Mouse (Mus musculus): ENCODE measurements around the gene Rpf1. TPM values are rescaled to one million over a fixed set of nuclear protein-coding genes. Genes with fewer than 3 reads are reported as not detected.

Rpf1 gene
- polyA plus RNA-seq, 1 experiment, result 19.6 TPM

GRCm38 (mm10) chr3:146564268-146565064, 43.2 kb upstream of the Rpf1 start:
- Histone ChIP-seq H3K27me3 (ENCODE audit: control insufficient read depth, insufficient read depth, low read length) (no peaks in the 10 kb centered on the region), H3K4me3 (replicated peaks; ENCODE audit: insufficient read depth, low read depth, low read length) (no peak overlapping the region), H3K27ac (ENCODE audit: insufficient read depth, low read length) (no peak overlapping the region), H3K4me1 (ENCODE audit: control insufficient read depth, insufficient read depth, low read length) (no peaks in the 10 kb centered on the region)
- DNase-seq, result peak; percentile 62 to 79
- TF ChIP-seq CTCF (IDR thresholded peaks at IDR 0.05; ENCODE audit: borderline replicate concordance, insufficient read depth, low read depth, low read length), result peak; percentile 64; the same call in 1 of the 2 replicates
- no peak for TF ChIP-seq POLR2A (IDR thresholded peaks at IDR 0.05; ENCODE audit: borderline replicate concordance, insufficient read depth, low read length)
- 26% methylated on average over 14 of the region's 14 CpGs for WGBS

GRCm38 (mm10) chr3:146562936-146563335, 41.7 kb upstream of the Rpf1 start:
- no peak for DNase-seq
- Histone ChIP-seq H3K4me1 (ENCODE audit: control insufficient read depth, insufficient read depth, low read length) (no peaks in the 10 kb centered on the region), H3K27me3 (ENCODE audit: control insufficient read depth, insufficient read depth, low read length) (no peaks in the 10 kb centered on the region), H3K27ac (ENCODE audit: insufficient read depth, low read length) (no peak overlapping the region), H3K4me3 (replicated peaks; ENCODE audit: insufficient read depth, low read depth, low read length) (no peak overlapping the region)
- WGBS, result 89% methylated on average over 7 of the region's 7 CpGs
- TF ChIP-seq CTCF (IDR thresholded peaks at IDR 0.05; ENCODE audit: borderline replicate concordance, insufficient read depth, low read depth, low read length) (no peak), POLR2A (IDR thresholded peaks at IDR 0.05; ENCODE audit: borderline replicate concordance, insufficient read depth, low read length) (no peak)

- DNase-seq, result no peak
- no peak overlapping the region for H3K27ac ChIP-seq (ENCODE audit: insufficient read depth, low read length)
- TF ChIP-seq POLR2A (IDR thresholded peaks at IDR 0.05; ENCODE audit: borderline replicate concordance, insufficient read depth, low read length) (no peak), CTCF (IDR thresholded peaks at IDR 0.05; ENCODE audit: borderline replicate concordance, insufficient read depth, low read depth, low read length) (no peak)
- H3K4me3 ChIP-seq (replicated peaks; ENCODE audit: insufficient read depth, low read depth, low read length), result no peak overlapping the region
- H3K27me3 ChIP-seq (ENCODE audit: control insufficient read depth, insufficient read depth, low read length), result no peaks in the 10 kb centered on the region
- WGBS, result 83% methylated on average over 6 of the region's 6 CpGs
- no peaks in the 10 kb centered on the region for H3K4me1 ChIP-seq (ENCODE audit: control insufficient read depth, insufficient read depth, low read length)
These were observed 36.3 kb upstream of the Rpf1 start for GRCm38 (mm10) chr3:146557507-146557906.

- no peak for TF ChIP-seq CTCF (IDR thresholded peaks at IDR 0.05; ENCODE audit: borderline replicate concordance, insufficient read depth, low read depth, low read length)
- no peak for TF ChIP-seq POLR2A (IDR thresholded peaks at IDR 0.05; ENCODE audit: borderline replicate concordance, insufficient read depth, low read length)
- no peak for DNase-seq
- 91% methylated on average over 1 of the region's 1 CpGs for WGBS
These were observed 35.3 kb upstream of the Rpf1 start for GRCm38 (mm10) chr3:146556567-146556966.

GRCm38 (mm10) chr3:146554816-146555215, 33.6 kb upstream of the Rpf1 start:
- H3K4me1 ChIP-seq (ENCODE audit: control insufficient read depth, insufficient read depth, low read length), result no peaks in the 10 kb centered on the region

More at GRCm38 (mm10) chr3:146556567-146556966, 35.3 kb upstream of the Rpf1 start:
- no peaks in the 10 kb centered on the region for H3K27me3 ChIP-seq (ENCODE audit: control insufficient read depth, insufficient read depth, low read length)
- no peak overlapping the region for H3K27ac ChIP-seq (ENCODE audit: insufficient read depth, low read length)
- no peaks in the 10 kb centered on the region for H3K4me1 ChIP-seq (ENCODE audit: control insufficient read depth, insufficient read depth, low read length)
- no peak overlapping the region for H3K4me3 ChIP-seq (replicated peaks; ENCODE audit: insufficient read depth, low read depth, low read length)

GRCm38 (mm10) chr3:146543632-146544031, 22.4 kb upstream of the Rpf1 start:
- DNase-seq, result no peak
- H3K27me3 ChIP-seq (ENCODE audit: control insufficient read depth, insufficient read depth, low read length), result no peaks in the 10 kb centered on the region; the same call in 1 of the 2 replicates
- TF ChIP-seq CTCF (IDR thresholded peaks at IDR 0.05; ENCODE audit: borderline replicate concordance, insufficient read depth, low read depth, low read length), result no peak
- no peak for TF ChIP-seq POLR2A (IDR thresholded peaks at IDR 0.05; ENCODE audit: borderline replicate concordance, insufficient read depth, low read length)
- no peaks in the 10 kb centered on the region for H3K4me1 ChIP-seq (ENCODE audit: control insufficient read depth, insufficient read depth, low read length)
- WGBS, result 30% methylated on average over 1 of the region's 1 CpGs
- no peak overlapping the region for H3K4me3 ChIP-seq (replicated peaks; ENCODE audit: insufficient read depth, low read depth, low read length)
- no peak overlapping the region for H3K27ac ChIP-seq (ENCODE audit: insufficient read depth, low read length)

More at GRCm38 (mm10) chr3:146554816-146555215, 33.6 kb upstream of the Rpf1 start:
- Histone ChIP-seq H3K27me3 (ENCODE audit: control insufficient read depth, insufficient read depth, low read length) (no peaks in the 10 kb centered on the region), H3K4me3 (replicated peaks; ENCODE audit: insufficient read depth, low read depth, low read length) (no peak overlapping the region), H3K27ac (ENCODE audit: insufficient read depth, low read length) (no peak overlapping the region)
- 31% methylated on average over 7 of the region's 7 CpGs for WGBS
- no peak for TF ChIP-seq POLR2A (IDR thresholded peaks at IDR 0.05; ENCODE audit: borderline replicate concordance, insufficient read depth, low read length)
- TF ChIP-seq CTCF (IDR thresholded peaks at IDR 0.05; ENCODE audit: borderline replicate concordance, insufficient read depth, low read depth, low read length), result no peak
- no peak for DNase-seq

- no peak for DNase-seq
- no peak for TF ChIP-seq CTCF (IDR thresholded peaks at IDR 0.05; ENCODE audit: borderline replicate concordance, insufficient read depth, low read depth, low read length)
- TF ChIP-seq POLR2A (IDR thresholded peaks at IDR 0.05; ENCODE audit: borderline replicate concordance, insufficient read depth, low read length), result no peak
- no peak overlapping the region for H3K27ac ChIP-seq (ENCODE audit: insufficient read depth, low read length)
- WGBS, result 81% methylated on average over 4 of the region's 4 CpGs
- no peak overlapping the region for H3K4me3 ChIP-seq (replicated peaks; ENCODE audit: insufficient read depth, low read depth, low read length)
- no peaks in the 10 kb centered on the region for H3K27me3 ChIP-seq (ENCODE audit: control insufficient read depth, insufficient read depth, low read length)
- no peaks in the 10 kb centered on the region for H3K4me1 ChIP-seq (ENCODE audit: control insufficient read depth, insufficient read depth, low read length)
These were observed 19.5 kb upstream of the Rpf1 start for GRCm38 (mm10) chr3:146540521-146541273.

All from cerebellum, adult 2 months (tissue).